Mouse (Mus musculus) hindbrain, embryonic 14.5 days (tissue): ENCODE measurements around the gene Endou. TPM values are rescaled to one million over a fixed set of nuclear protein-coding genes. Genes with fewer than 3 reads are reported as not detected.
A peak's percentile ranks its signal among the peaks of the same experiment; 100 is the strongest.

Source experiments
- ATAC-seq: fragments of 200-750 bp; cut with Nextera tagmentation; 2 replicates; pipeline ENCODE4 v1.8.0; 2017; ENCODE audit warnings: moderate number of reproducible peaks, mild to moderate bottlenecking, moderate TSS enrichment, moderate library complexity; ENCODE audit not compliant: low FRiP score
- DNase-seq: peaks from one replicate; pipeline ENCODE4 v3.0.0-alpha.2; 2015; ENCODE audit warnings: low spot score
- H3K27ac ChIP-seq: fragments of 300-500 bp; sonication (generic); 2 replicates; pipeline ENCODE4 v1.5.1; 2014; ENCODE audit warnings: mild to moderate bottlenecking, moderate library complexity
- H3K27me3 ChIP-seq: fragments of 300-500 bp; sonication (generic); 2 replicates; pipeline ENCODE4 v1.6.1; 2014; ENCODE audit warnings: mild to moderate bottlenecking, low read length, mixed read lengths; ENCODE audit not compliant: control insufficient read depth, insufficient read depth
- H3K36me3 ChIP-seq: fragments of 300-500 bp; sonication (generic); replicated peaks from 2 replicates; pipeline ENCODE4 v1.6.1; 2014; ENCODE audit not compliant: control insufficient read depth, insufficient read depth
- H3K4me1 ChIP-seq: fragments of 300-500 bp; sonication (generic); replicated peaks from 2 replicates; pipeline ENCODE4 v1.6.1; 2014; ENCODE audit warnings: antibody characterized with exemption, low read length, mixed read lengths; ENCODE audit not compliant: control insufficient read depth, insufficient read depth
- H3K4me2 ChIP-seq: fragments of 300-500 bp; sonication (generic); replicated peaks from 2 replicates; pipeline ENCODE4 v1.6.1; 2014; ENCODE audit warnings: mild to moderate bottlenecking, moderate library complexity
- H3K4me3 ChIP-seq: fragments of 300-500 bp; sonication (generic); replicated peaks from 2 replicates; pipeline ENCODE4 v1.5.1; 2014; ENCODE audit warnings: mild to moderate bottlenecking, low read length
- H3K9ac ChIP-seq: fragments of 300-500 bp; sonication (generic); 2 replicates; pipeline ENCODE4 v1.6.1; 2014
- H3K9me3 ChIP-seq: fragments of 300-500 bp; sonication (generic); 2 replicates; pipeline ENCODE4 v1.6.1; 2016; ENCODE audit warnings: low read length; ENCODE audit not compliant: control insufficient read depth
- WGBS: fragments of 180-500 bp; shearing (Covaris S2); extraction: QIAGEN DNeasy Blood & Tissue Kit; methylation state at CpG from one replicate; pipeline ENCODE4 v1.1.7; 2014; 5-methylcytosine and 5-hydroxymethylcytosine counted together
- polyA plus RNA-seq: library from polyadenylated mRNA; unstranded; fragments of >200 nt; fragmentation: Nextera tagmentation; extraction: Ambion mirVana; gene quantifications from 2 replicates; pipeline ENCODE4 v1.2.1, GENCODE M21; 2014

Gene Endou
- polyA plus RNA-seq, 1 experiment from 2014 or later, result 0.31 TPM

DNA sequence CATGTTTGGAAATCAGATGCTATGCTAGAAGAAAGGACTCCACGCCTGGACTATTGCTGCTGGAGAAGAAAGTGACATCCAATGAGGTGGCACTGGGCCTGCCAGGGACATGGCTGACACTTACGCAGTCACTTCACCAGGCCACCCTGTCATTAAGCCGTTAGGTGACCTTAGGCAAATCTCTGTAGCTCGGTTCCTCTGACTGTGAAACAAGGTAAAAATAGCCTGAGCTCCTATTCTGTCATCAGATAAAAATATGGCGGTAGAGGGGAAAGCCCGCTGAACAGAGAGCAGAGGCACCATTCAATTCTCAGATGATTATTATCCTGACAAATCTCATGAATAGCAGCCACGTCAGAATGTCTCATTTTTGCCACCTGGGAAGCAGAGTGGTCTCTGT, 10.9 kb upstream of the Endou start:
- ATAC-seq (no peak), DNase-seq (no peak)
- no peaks in the 10 kb centered on the region for H3K36me3 ChIP-seq
- H3K9me3 ChIP-seq, result no peaks in the 10 kb centered on the region
- no peaks in the 10 kb centered on the region for H3K27me3 ChIP-seq
- peaks cover 15% of the 10 kb centered on the region; the same call in 1 of the 2 replicates for H3K4me1 ChIP-seq
- peak overlapping the region; percentile 32; the same call in 1 of the 2 replicates for H3K27ac ChIP-seq
- no peak overlapping the region for H3K4me3 ChIP-seq
- H3K9ac ChIP-seq, result no peak overlapping the region
- no peak overlapping the region for H3K4me2 ChIP-seq
- WGBS, result 66% methylated on average over 7 of the region's 7 CpGs

DNA sequence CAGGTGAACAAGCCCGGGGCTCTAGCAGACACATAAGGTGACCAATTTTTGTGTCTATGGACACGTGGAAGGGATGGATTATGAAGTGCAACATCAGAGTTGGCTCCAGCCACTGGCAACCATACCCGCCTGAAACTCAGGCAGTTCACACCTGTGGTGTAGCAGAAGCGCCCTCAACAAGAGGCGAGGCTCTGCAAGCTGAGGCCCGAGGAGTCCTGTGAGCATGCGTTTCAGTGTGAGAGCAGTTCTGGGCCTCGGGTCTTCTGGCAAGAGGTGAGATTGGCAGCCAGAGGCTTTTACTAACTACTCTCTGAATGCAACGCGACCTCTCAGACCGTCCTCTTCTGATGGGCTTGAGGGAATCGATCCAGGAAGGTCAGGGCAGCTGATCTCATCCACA, 10.5 kb upstream of the Endou start:
- Histone ChIP-seq H3K36me3 (no peaks in the 10 kb centered on the region), H3K27ac (no peak overlapping the region), H3K4me3 (no peak overlapping the region), H3K4me1 (peaks cover 15% of the 10 kb centered on the region; the same call in 1 of the 2 replicates), H3K9me3 (no peaks in the 10 kb centered on the region), H3K9ac (no peak overlapping the region), H3K27me3 (no peaks in the 10 kb centered on the region), H3K4me2 (no peak overlapping the region)
- 83% methylated on average over 12 of the region's 12 CpGs for WGBS
- ATAC-seq (no peak), DNase-seq (no peak)

DNA sequence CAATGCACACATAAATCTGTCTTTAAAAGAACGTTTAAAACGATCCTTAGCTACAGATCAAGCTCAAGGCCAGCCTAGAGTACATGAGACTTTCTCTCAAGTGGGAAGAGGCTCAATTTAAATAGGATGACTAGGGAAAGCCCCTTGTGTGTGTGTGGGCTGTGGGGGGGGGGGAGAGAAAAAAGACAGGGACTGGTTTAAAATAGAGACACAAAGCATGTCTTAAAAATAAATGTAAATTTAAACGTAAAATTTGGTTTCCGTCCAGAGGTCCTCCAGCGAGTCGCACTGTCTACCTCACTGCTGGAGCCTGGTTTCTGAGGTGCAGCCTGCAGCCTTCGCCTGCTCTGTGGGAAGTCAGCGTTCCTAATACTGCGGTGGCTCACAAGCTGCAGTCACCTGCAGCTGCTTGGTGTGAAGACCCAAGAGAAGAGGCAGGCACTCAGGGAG, 9.2 kb upstream of the Endou start:
- Histone ChIP-seq H3K27ac (no peak overlapping the region), H3K4me1 (peaks cover 12% of the 10 kb centered on the region; the same call in 1 of the 2 replicates), H3K4me2 (no peak overlapping the region), H3K36me3 (no peaks in the 10 kb centered on the region), H3K27me3 (no peaks in the 10 kb centered on the region), H3K4me3 (no peak overlapping the region), H3K9me3 (no peaks in the 10 kb centered on the region), H3K9ac (no peak overlapping the region)
- ATAC-seq (no peak), DNase-seq (no peak)
- 90% methylated on average over 9 of the region's 9 CpGs for WGBS

- DNase-seq, result no peak
- Histone ChIP-seq H3K27me3 (no peaks in the 10 kb centered on the region), H3K9me3 (no peaks in the 10 kb centered on the region), H3K4me1 (0 out of 2 replicates have a peak, but pooled peaks cover 5% of the 10 kb centered on the region), H3K9ac (no peak overlapping the region), H3K4me3 (no peak overlapping the region), H3K36me3 (no peaks in the 10 kb centered on the region), H3K27ac (no peak overlapping the region), H3K4me2 (no peak overlapping the region)
- WGBS, result 93% methylated on average over 7 of the region's 7 CpGs
- ATAC-seq, result no peak
These were observed 7.8 kb upstream of the Endou start for GRCm38 (mm10) chr15:97738923-97739322.

GRCm38 (mm10) chr15:97731988-97732387, 849 bp upstream of the Endou start:
- WGBS, result 90% methylated on average over 11 of the region's 11 CpGs
- ATAC-seq (no peak), DNase-seq (no peak)
- Histone ChIP-seq H3K36me3 (no peaks in the 10 kb centered on the region), H3K27me3 (no peaks in the 10 kb centered on the region), H3K27ac (no peak overlapping the region), H3K4me3 (no peak overlapping the region), H3K4me2 (no peak overlapping the region), H3K9me3 (no peaks in the 10 kb centered on the region), H3K9ac (no peak overlapping the region), H3K4me1 (no peaks in the 10 kb centered on the region)

DNA sequence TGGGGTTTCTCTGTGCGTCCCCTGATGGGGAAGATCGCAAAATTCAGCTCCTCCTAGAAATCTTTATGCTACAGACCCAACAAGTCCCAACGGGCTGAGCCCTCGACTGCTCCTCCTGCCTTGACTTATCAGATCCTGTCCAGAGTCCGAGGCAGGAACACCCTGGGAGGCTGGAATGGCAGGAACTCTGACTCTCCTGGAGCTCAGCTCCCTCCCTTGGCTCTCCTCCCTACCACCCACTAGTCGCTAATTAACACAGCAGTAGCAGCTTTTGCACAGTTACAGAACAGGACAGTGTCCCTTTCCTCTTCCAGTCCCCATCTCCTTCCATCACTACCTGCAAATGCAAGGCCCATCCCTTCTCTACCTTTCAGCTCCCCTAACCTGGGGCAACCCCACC, 774 bp downstream of the Endou start:
- Histone ChIP-seq H3K4me2 (no peak overlapping the region), H3K9ac (no peak overlapping the region), H3K9me3 (no peaks in the 10 kb centered on the region), H3K27me3 (no peaks in the 10 kb centered on the region), H3K4me1 (no peaks in the 10 kb centered on the region), H3K4me3 (no peak overlapping the region), H3K27ac (no peak overlapping the region), H3K36me3 (no peaks in the 10 kb centered on the region)
- ATAC-seq (no peak), DNase-seq (no peak)
- WGBS, result 68% methylated on average over 6 of the region's 6 CpGs

GRCm38 (mm10) chr15:97728804-97729203, 2.3 kb downstream of the Endou start:
- H3K4me1 ChIP-seq, result no peaks in the 10 kb centered on the region
- WGBS, result 64% methylated on average over 7 of the region's 7 CpGs
- ATAC-seq, result no peak
- no peaks in the 10 kb centered on the region for H3K9me3 ChIP-seq
- no peak for DNase-seq
- no peak overlapping the region for H3K9ac ChIP-seq
- H3K4me3 ChIP-seq, result no peak overlapping the region
- H3K4me2 ChIP-seq, result no peak overlapping the region
- H3K27me3 ChIP-seq, result no peaks in the 10 kb centered on the region
- H3K36me3 ChIP-seq, result no peaks in the 10 kb centered on the region
- no peak overlapping the region for H3K27ac ChIP-seq

DNA sequence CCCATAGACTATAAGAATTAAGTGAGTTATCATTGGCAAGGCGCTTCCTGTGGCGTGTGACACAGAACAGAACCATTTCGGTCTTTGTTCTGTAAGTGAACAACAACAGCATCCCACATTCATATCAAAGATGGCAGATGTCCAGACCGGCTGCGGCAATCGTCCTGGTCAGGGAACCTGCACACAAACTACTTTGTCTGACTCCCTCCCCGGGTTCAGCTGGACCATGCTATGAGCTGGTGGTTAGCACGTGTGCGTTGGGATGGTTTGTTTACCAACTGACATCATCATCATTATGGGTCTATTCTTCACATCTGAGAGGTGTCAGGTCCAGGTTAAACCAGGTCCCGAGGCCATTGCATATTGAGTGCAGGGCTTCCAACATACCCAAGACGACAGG, 2.7 kb downstream of the Endou start:
- H3K9ac ChIP-seq, result no peak overlapping the region
- no peaks in the 10 kb centered on the region for H3K27me3 ChIP-seq
- H3K4me3 ChIP-seq, result no peak overlapping the region
- no peak overlapping the region for H3K4me2 ChIP-seq
- 91% methylated on average over 11 of the region's 11 CpGs for WGBS
- ATAC-seq, result no peak
- H3K36me3 ChIP-seq, result no peaks in the 10 kb centered on the region
- H3K4me1 ChIP-seq, result no peaks in the 10 kb centered on the region
- no peaks in the 10 kb centered on the region for H3K9me3 ChIP-seq
- H3K27ac ChIP-seq, result no peak overlapping the region
- no peak for DNase-seq

DNA sequence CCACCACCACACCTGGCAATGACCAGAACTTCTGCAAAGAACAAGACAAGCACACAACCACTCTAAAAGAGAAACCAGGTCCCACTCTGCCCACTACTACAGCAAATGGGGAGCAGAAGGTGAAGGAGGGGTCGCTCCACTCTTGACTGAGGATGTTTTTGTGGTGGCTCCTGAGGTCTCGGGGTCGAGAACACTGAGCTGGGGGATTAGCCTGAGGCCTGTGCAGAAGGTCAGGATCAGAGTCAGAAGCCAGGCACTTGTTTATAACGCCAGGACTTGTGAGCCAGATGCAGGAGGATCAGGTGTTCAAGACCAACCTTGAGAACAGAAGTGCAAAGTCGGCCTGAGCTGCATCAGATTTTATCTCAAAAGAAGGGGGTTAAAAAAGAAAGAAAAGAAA, 3.6 kb downstream of the Endou start:
- no peak overlapping the region for H3K27ac ChIP-seq
- no peaks in the 10 kb centered on the region for H3K9me3 ChIP-seq
- DNase-seq (no peak), ATAC-seq (no peak)
- H3K4me2 ChIP-seq, result no peak overlapping the region
- no peak overlapping the region for H3K9ac ChIP-seq
- no peaks in the 10 kb centered on the region for H3K4me1 ChIP-seq
- 78% methylated on average over 5 of the region's 5 CpGs for WGBS
- no peaks in the 10 kb centered on the region for H3K27me3 ChIP-seq
- no peaks in the 10 kb centered on the region for H3K36me3 ChIP-seq
- H3K4me3 ChIP-seq, result no peak overlapping the region

- DNase-seq (no peak), ATAC-seq (no peak)
- no peak overlapping the region for H3K4me3 ChIP-seq
- no peaks in the 10 kb centered on the region for H3K36me3 ChIP-seq
- H3K4me1 ChIP-seq, result no peaks in the 10 kb centered on the region
- H3K27ac ChIP-seq, result no peak overlapping the region
- no peaks in the 10 kb centered on the region for H3K9me3 ChIP-seq
- H3K4me2 ChIP-seq, result no peak overlapping the region
- no peak overlapping the region for H3K9ac ChIP-seq
- WGBS, result 77% methylated on average over 8 of the region's 8 CpGs
- H3K27me3 ChIP-seq, result no peaks in the 10 kb centered on the region
These were observed 4.1 kb downstream of the Endou start for GRCm38 (mm10) chr15:97727048-97727447.
